Mouse (Mus musculus): ENCODE measurements around the gene Pwwp2b.

Pwwp2b gene

GRCm38 (mm10) chr7:139226416-139226815 lies 21.9 kb upstream of the Pwwp2b start:
- no peak for DNase-seq

DNA sequence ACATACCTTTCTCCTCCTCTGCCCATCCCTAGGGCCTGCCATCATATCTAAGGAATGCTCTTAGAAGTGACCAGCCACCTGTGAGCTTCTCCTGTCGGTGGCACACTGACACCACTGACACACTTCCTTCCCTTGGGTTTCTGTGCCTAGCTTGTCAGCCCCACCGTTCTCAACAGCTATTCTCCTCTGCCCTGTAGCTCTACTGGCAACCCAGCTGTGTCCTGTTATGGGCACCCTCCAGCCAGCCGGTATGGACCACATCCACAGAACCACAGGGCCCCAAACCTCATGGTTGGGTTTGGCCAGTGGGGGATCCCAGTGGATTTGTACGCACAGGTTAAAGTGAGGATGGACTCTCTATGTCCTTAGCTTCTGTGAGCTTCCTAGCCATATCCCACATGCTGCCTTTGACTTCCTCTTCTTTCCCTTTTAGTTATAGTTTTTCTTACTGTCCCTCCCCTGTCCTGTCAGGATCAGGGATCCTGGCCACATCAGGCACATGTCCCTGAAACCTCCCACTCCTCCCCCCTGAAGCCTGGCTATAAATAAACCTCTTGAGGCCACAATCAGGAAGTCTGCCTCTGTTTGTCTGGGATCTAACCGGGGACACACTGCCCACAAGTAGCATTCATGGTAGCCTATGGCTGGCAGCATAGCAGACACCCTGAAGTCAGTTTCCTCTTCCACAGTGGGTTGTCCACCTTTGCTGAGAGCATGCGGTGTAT lies 19.7 kb upstream of the Pwwp2b start:
- no peak for DNase-seq

DNA sequence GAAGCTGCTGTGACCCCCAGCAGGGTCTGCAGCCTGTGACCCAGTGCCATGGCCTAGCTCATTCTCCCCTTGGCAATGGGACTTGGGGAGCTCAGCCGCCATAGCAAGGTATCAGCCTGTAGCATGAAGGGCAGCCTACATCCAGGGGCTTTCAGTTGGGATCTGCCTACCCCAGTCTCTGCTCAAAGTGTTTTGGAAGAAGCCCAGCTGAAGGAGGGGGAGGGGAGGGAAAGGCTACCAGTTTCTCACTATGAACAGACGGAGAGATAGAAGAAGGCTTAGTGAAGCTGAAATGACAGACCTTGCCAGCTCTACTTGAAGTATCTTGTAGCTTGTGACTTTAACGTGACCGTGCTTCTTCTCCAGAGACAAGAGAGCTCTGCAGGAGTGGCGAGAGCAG lies 18.4 kb upstream of the Pwwp2b start:
- no peak for DNase-seq

DNA sequence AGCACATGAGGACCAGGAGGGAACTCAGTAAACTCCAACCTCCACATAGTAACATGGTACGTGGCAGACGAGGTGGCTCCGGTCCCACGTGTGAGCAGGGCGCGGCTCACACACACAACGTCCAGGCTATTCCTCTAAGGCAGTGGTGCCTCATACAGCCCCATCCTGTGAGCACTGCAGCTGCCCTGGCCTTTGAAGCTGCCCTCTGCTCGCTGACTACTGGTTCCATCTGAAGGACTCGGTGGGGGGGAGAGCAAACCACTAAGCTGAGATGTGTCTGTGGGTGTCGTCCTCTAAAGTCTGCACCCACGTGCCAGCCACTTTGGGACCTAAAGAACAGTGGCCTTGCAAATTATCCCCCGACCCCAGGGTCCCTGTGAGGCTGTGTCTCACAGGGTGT lies 18.0 kb upstream of the Pwwp2b start:
- DNase-seq: no peak

- peak; percentile 84 for DNase-seq
Observed at GRCm38 (mm10) chr7:139233714-139234113, 14.6 kb upstream of the Pwwp2b start.

DNA sequence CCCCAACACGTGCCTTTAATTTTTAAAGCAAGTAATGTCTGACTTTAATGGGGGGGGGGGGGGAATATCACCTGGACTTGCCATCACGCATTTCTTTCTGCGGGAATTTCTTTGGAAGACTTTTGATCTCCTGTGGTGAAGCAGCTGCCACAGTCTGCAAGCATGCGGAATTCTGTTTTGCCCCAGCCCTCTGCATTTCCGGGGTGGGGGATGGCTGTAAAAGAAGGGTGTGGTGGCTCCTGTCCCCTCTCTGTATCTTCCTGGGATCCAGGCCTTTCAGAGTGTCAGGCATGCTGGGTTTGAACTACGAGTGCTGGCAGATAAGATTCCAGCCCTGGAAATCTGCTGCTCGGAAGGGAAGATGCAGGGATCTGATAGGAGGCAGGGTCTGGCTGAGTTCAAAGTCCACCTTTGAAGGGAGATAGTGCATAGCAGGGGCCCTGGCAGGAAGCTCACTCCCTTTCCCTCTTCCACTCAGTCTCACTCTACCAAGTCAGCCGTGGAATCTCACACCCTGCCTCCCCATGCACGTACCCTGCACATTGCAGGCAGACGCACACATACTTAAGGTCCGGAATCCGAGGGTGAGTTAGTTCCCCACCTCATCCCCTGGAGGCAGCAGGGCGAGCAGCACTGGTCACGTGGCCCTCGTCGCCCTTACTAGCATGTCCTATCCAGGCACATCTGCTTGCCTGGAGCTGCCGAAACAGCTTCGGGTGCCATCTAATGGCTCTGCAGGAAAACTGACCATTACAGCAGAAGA lies 13.7 kb upstream of the Pwwp2b start:
- no peak for DNase-seq

GRCm38 (mm10) chr7:139235651-139236358 lies 12.5 kb upstream of the Pwwp2b start:
- DNase-seq: no peak

DNA sequence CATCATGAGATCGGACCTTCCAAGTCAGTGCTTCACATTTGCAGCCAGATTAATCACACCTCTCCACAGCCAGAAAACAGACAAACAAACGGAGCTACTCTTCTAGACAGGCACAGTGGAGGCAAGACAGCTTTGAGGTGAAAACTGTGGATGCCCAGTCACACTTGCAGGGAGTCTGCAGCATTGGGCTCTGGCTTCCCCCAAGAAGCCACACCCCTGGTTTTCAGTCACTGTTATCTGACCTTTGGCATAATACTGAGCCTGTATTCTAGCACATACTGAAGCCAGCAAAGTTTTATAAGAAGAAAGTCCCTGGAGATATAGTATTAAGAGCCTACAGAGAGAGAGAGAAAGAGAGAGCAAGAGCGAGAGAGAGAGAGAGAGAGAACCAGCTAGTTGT lies 8.8 kb upstream of the Pwwp2b start:
- DNase-seq: no peak

DNA sequence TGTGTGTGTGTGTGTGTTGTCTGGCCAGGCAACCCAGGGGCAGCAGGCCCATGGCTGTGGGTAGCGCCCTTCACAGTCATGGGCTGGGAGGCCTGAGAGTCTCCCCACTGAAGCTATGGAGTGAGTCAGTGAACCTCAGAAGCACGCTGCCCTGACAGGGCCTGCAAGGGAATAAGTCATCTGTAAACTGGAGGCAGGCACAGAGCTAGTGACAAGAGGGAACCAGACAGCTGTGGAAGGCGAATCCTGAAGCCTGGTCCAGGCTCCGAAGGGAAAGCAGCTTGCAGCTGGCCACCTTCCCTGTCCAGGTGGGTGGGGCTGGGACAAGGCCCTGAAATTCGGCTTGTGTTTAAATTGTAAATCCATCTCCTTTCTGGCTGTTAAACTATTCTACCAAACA lies 2.2 kb upstream of the Pwwp2b start:
- DNase-seq: no peak

DNA sequence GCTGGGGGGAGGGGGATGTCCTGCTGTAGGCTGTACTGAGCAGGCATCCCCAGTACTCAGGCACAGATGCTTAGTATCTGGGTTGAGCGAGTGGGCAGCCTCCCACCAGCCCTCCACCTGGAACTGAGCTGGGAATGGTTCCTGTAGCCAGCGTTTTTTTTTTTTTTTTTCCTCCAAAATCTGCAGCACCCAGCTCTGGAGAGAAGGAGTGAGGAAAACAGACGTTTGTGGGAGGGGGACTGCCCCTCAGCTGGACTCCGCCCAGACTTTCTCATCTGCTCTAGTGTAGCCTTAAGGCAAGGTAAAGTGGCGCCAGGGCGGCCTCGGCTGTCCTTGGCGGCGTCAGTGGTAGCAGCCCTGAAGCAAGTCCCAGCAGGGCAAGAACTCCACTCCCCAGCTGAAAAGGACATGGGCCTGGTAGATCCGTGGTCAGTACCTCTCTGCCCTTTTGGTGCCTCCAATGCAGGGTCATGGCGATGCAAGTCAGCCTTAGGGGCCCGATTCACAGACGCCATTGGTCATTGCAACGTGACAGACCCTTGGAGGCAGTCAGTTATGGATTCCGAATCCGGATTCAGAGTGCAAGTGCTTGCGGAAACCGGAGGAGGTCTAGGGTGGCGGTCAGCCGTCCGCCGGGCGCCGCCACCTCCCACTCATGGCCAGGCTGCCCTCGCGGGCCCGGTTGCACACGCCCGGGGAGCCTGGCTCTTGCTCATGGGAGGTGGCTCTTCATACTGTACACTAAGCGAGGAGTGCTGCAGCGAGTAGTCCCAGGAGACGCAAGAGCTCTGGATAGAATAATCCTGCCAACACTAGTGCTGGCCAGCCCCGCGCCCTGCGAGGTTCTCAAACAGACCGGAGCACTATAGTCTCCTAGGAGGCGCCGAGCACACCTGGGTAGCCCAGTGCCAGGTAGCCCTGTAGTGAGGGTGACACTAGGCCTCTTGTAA lies 1.1 kb upstream of the Pwwp2b start:
- peak; percentile 44 for DNase-seq

- no peak for DNase-seq
Observed at GRCm38 (mm10) chr7:139248615-139249405, 528 bp downstream of the Pwwp2b start.

- DNase-seq: no peak
Observed at GRCm38 (mm10) chr7:139249406-139250210, 1.3 kb downstream of the Pwwp2b start.

DNA sequence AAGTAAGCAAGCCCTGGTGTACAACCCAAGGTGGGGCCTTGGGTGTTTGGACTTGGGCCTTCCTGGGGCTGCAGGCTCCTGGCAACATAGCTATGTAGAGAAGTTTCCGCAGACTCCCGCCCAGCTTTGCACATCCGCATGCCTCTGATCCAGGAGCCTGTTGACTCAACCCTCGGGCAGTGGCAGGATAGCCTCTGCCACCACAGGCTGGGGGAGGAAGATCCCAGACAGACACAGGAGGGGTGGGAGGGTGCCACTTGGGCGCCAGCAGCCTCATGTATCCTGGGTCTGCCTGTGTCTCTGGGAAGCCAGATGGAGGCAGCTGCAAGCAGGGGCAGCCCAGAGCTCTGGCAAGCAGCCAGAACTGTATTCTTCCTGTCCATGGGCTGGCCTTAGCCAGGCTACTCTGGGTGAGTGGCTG lies 3.6 kb downstream of the Pwwp2b start:
- no peak for DNase-seq

GRCm38 (mm10) chr7:139252566-139252965 lies 4.3 kb downstream of the Pwwp2b start:
- DNase-seq: no peak

DNA sequence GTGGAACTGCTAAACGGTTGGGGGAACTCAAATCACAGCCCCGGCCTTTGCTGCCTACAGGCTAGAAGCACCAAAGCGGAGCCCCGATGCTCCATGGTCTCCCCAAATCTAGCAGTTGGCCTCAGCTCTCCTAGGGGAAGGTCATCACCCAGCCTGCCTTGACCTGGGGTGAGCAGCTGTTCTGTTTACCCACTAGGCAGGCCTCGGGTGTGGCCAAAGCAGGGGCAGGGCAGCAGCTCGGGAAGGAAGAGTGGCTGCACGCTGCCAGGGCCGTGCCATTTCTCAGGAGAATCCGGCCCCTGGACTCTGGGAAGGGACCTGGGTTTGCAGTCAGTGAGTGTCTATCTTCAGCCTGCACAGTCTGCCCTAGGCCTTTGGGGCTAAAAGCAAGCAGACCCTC lies 4.7 kb downstream of the Pwwp2b start:
- no peak for DNase-seq

GRCm38 (mm10) chr7:139253462-139253861 lies 5.2 kb downstream of the Pwwp2b start:
- DNase-seq: no peak

DNA sequence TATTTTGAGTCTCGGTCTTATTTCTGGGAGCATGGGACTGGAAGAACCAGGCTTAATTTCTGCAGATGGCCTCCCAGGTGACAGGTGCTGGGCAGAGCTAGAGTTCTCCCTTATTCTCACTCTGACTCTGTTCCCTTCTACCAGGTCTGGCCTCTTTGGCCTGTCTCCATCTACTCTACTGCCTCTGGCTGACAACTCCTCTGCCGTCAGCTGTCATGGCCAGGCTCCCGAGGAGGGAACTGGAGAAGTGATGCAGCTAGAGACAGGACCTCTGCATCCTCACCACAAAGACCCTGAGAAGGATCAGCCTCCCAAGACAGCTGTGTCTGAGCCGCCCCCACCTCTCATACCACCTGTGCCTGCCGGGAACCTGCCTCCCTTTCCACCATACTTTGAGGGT lies 6.3 kb downstream of the Pwwp2b start:
- no peak for DNase-seq

GRCm38 (mm10) chr7:139257752-139258542 lies 9.7 kb downstream of the Pwwp2b start:
- no peak for DNase-seq

GRCm38 (mm10) chr7:139264337-139264736 lies 16.1 kb downstream of the Pwwp2b start:
- no peak for DNase-seq

GRCm38 (mm10) chr7:139265634-139266033 lies 17.4 kb downstream of the Pwwp2b start:
- no peak for DNase-seq

All from cerebellum, adult 11 months (tissue).